Mouse (Mus musculus) spleen, adult 18-20 months (tissue): ENCODE data around the gene Cenpc1.

Source experiments
- DNase-seq, 2 experiments: peaks; one replicate each; pipeline ENCODE4 v3.0.0; 2022; ENCODE audit warnings: mixed read lengths in 2 of 2

The Cenpc1 gene

GRCm38 (mm10) chr5:86065101-86065875, at the start of gene Cenpc1:
TSS of gene Cenpc1 (minus strand) at chr5:86065583.
- peak; percentile 97 to 99 for DNase-seq

DNA sequence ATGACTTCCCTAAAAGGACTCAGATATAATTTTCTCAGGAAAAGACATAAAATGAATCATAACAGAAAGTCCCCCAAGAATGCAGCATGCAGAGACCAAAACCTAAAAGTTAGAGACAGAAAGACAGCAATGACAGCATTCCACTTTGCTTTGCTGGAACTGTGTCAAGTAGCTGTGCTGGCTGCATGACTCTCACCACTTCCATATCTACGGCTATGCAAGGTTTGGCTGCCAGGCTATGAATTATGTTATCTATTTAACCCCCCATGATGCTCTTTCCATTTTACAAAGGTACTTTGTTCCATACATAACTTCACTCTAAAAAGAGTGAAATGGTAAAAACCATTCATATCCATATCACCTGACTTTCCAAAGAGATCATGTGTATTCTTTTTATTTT, 48.6 kb upstream of the Cenpc1 start:
- DNase-seq: no peak

GRCm38 (mm10) chr5:86113037-86113436, 47.7 kb upstream of the Cenpc1 start:
- no peak for DNase-seq

- no peak for DNase-seq
Observed at GRCm38 (mm10) chr5:86111074-86111473, 45.7 kb upstream of the Cenpc1 start.

DNA sequence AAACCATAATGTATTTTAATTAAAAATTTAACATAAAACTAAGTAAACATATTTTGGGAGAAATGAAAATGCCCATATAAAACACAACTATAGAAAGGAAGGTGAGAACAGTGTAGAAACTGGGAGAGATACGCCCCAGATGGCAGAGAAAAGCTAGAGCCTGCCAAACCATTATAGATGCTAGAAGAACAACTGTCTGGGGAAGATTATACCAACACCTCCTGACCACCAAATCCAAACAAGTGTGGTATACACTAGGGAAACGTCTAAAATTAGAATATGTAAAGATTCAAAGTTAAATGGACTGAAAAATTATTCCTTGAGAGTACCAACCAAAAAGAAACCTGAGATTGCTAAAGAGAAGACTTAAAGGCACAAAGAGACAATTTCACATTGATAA, 41.2 kb upstream of the Cenpc1 start:
- DNase-seq: no peak

DNA sequence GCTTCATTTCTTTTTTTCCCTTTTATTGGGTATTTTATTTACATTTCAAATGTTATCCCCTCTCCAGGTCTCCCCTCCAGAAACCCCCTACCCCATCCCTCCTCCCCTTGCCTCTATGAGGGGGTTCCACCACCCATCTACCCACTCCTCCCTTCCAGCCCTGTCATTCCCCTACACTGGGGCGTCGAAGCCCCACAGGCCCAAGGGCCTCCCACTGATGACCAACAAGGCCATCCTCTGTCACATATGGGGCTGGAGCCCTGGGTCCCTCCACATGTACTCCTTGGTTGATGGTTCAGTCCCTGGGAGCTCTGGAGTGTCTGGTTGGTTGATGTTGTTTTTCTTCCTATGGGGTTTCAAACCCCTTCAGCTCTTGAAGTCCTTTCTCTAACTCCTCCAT, 36.8 kb upstream of the Cenpc1 start:
- no peak for DNase-seq

DNA sequence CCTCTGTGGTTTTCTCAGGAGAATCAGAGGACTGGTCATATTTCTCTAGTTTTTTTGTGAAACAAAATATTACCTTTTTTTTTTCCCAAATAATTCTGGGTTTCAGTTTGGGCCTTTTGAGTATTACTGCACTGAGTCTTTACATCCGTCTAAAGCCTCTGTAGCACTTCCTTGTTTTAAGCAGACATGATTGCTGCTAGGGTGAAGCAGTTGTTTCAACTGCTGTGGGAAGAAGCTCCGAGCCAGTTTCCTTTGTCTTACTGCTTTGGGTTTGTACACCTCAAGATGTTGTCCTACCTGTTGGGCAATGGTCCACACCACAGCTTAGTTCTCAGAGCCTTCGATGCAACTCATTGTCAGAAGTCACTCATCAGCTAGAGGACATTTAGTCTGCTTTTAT, 35.2 kb upstream of the Cenpc1 start:
- no peak for DNase-seq

GRCm38 (mm10) chr5:86098988-86099387, 33.6 kb upstream of the Cenpc1 start:
- DNase-seq: no peak

DNA sequence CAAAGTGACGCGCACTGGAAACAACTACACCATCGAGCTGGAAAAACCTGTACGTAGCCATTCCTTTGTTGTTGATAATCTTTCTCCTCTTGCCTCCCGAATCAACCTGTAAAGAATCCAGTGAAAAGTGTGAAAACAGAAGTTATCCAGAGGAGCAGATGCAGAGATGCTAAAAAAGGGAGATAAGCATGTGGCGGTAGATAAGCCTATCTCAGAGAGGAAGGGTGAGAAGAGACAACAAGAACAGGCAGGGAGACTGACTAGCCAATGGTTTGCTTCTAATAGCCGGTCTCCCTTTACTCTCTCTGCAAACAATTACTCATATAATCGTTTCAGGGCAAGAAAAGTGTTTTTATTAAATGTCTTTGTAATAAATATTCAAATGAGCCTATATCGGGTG, 29.4 kb upstream of the Cenpc1 start:
- no peak for DNase-seq

DNA sequence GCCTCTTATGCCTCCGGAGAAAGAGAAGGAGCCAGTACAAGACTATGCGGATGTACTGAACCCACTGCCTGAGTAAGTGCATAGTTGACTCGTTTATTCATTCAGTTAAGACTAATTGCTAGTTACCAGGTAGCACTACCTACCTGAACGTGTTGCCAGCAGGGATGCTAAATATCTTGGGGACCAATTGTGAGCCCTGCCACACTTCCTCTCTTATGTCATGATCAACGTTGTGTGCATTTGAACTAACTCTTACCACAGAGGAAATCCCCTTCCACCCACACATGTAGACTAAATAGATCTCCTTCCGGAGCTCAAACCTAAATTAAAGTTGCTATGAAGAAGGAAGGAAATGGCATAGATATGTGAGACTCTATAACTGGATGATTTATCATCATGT, 21.4 kb upstream of the Cenpc1 start:
- peak; percentile 21 to 31 for DNase-seq

DNA sequence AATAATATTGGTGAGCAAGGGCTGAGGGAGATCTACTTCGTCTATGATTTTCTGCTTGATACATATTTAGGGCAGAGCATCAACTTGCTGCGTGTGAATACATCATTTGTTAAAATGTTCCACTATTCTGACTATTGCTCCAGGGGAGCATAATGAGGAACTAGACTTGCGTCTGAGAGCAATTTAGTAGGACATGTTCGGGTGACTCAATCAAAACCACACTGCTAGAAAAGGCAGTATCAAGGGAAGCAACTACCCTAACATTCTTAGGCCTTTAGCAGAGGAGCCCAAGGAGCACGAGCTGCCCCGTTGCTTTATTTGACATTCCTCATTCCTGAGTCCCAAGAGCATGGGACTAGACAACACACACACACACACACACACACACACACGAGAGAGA, 19.6 kb upstream of the Cenpc1 start:
- no peak for DNase-seq

DNA sequence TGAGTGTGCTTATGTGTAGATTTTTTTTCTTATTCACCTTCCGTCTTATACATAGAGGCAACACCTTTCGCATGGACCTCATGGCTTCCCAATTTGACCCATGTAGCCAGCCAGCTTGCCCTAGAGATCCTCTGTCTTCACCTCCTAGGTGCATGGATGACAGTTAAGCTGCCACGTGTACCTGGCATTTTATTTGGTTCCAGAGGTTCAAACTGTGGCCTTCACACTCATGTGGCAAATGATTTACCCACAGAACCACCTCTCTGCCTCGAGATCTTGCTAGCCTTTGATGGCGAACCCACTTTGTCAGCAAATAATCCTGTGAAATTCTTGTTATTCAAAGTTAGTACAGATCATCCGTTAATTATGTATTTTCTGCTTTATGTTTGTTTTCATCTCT, 18.6 kb upstream of the Cenpc1 start:
- DNase-seq: no peak

DNA sequence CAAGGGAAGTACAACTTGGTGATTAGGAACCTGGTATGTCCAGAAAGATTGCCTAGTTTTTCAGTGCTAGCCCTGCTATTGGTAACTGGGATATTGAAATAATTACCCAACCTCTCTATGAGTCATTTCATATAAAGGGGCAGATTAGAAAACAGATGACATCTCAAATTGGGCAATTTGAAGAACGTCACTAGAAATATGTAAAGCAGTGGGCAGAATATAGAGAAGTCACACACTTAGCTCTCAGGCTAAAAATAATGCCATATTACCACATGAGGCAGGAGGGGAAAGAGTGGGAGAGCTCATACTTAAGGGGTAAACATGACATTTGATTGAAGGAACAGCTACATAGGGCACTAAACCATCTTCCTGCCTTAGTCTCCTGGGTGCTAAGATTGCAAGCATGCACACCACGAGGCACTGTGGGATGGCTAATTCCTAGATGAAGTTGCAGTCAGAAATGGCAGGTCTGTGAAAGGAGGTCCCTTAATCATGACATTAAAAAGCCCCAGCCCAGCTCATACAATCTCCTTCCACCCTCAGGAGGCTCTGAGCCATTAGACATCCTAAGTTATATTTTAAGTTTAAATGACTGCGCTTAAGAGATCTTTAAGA, 13.4 kb upstream of the Cenpc1 start:
- DNase-seq: no peak

- DNase-seq: no peak
Observed at GRCm38 (mm10) chr5:86072756-86073386, 7.5 kb upstream of the Cenpc1 start.

DNA sequence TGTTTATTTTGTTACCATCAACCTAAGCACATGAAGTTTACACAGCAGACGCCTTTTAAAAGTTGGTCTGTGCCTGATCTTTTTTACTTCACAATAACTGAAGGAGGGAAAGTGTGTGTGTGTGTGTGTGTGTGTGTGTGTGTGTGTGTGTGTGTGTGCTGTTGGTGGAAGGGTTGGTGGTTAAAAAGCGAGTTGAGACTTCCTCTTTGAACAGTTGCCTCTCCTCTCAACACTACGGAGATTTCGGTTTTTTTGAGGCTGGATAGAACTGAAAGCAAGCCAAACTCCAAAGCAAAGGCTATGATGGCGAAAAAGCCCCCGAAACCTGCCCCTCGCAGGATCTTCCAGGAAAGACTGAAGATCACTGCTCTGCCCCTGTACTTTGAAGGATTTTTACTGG, 6.2 kb upstream of the Cenpc1 start, which contains the start of gene Stap1:
Stap1 (plus strand) TSS at position 209 of the 400 bp plus-strand sequence.
- DNase-seq: peak; percentile 29 to 53

GRCm38 (mm10) chr5:86069121-86069520, 3.7 kb upstream of the Cenpc1 start:
- no peak for DNase-seq

GRCm38 (mm10) chr5:86068451-86068850, 3.1 kb upstream of the Cenpc1 start:
- no peak for DNase-seq

GRCm38 (mm10) chr5:86066551-86066929, 1.2 kb upstream of the Cenpc1 start:
- peak; percentile 78 to 89 for DNase-seq

DNA sequence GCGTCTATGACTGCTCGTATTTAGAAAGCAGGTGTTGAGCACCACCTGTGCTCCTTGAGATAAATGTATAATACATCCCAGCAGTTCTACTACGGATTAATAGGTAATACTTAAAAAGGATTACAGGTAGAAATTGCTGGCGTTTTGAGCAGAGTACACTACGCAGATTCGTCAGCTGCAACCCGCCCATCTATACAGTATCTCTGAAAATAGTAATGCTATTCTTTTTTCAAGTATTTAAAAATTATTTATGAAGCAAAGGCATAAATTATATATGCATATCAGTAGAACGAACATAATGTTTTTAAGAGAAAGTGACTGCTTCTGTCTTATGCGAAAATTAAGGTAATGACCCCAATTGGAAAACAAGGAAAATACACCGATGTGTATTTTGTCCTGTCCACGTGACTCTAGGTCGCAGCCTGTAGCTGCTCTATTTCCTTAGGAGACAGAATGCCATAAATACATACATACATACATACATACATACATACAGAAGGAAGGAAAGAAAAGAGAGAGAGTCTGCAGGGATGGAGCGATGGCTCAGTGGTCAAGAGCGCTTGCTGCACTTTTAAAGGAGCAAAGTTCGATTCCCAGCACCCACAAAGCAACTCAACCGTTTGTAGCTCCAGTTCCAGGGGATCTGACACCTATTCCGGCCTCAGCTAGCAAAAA, 630 bp upstream of the Cenpc1 start:
- no peak for DNase-seq

GRCm38 (mm10) chr5:86063501-86063900, 1.9 kb downstream of the Cenpc1 start:
- DNase-seq: no peak

GRCm38 (mm10) chr5:86029820-86030219, 35.6 kb downstream of the Cenpc1 start:
- no peak for DNase-seq

DNA sequence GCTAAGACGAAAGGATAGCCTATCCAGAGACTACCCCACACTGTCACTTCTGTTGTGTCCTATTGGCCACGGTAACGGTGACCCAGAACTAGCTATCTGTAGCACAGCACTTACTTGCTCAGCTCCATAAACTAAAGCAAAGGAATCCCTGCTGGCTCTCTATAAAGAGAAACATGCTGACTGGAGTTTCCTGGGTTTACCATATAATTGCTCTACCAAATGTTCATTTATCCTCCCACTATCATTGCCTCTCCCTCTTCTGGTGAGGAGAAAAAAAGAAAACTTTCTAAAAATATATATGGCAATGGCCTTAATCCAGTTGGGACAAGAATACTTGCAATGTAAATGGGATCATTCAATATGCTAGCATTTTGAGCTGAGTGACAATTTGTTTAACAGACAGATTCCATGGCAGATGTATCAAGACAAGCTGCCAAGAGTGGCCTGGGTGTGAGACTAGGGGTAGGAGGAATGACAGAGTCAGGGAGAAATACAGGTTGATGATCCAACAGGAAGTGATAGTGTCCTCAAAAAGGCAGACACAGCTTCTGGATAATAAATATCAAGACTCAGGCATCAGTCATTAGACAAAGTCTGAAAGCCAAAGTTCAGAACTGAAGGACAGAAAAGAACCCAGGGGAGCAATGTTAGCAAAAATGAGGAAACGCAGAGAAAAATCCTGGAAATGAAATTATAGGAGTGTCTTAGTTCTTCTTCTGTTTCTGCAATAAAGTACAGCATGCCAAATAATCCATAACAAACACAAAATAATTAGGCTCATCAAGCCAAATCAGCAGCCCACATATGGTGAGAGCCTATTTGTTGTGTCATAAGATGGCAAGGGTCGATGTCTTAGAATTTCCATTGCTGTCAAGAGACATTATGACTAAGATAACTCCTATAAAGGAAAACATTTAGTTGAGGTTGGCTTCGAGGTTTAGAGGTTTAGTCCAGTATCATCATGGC, 68.6 kb downstream of the Cenpc1 start:
- no peak for DNase-seq
